Mouse (Mus musculus) midbrain, embryonic 14.5 days (tissue): Measurements from ENCODE around the gene Ppm1n. TPM values are rescaled to one million over a fixed set of nuclear protein-coding genes. Genes with fewer than 3 reads are reported as not detected.
A peak's percentile ranks its signal among the peaks of the same experiment; 100 is the strongest.

Source experiments
- ATAC-seq: fragments of 200-750 bp; cut with Nextera tagmentation; 2 replicates; pipeline ENCODE4 v1.8.0; 2017; ENCODE audit warnings: moderate number of reproducible peaks, moderate library complexity; ENCODE audit not compliant: low FRiP score, low TSS enrichment
- DNase-seq: peaks from one replicate; pipeline ENCODE4 v3.0.0-alpha.2; 2015
- H3K27ac ChIP-seq: fragments of 300-500 bp; sonication (generic); replicated peaks from 2 replicates; pipeline ENCODE4 v1.5.1; 2014; ENCODE audit warnings: mild to moderate bottlenecking, low read depth, low read length, moderate library complexity
- H3K27me3 ChIP-seq: fragments of 300-500 bp; sonication (generic); 2 replicates; pipeline ENCODE4 v1.6.1; 2014; ENCODE audit warnings: low read length, control low read depth, mixed read lengths; ENCODE audit not compliant: control insufficient read depth, insufficient read depth
- H3K36me3 ChIP-seq: fragments of 300-500 bp; sonication (generic); 2 replicates; pipeline ENCODE4 v1.6.1; 2014; ENCODE audit warnings: low read length, control low read depth; ENCODE audit not compliant: control insufficient read depth, insufficient read depth
- H3K4me1 ChIP-seq: fragments of 300-500 bp; sonication (generic); 2 replicates; pipeline ENCODE4 v1.6.1; 2014; ENCODE audit warnings: mild to moderate bottlenecking, antibody characterized with exemption, low read length, control low read depth; ENCODE audit not compliant: control insufficient read depth, insufficient read depth
- H3K4me2 ChIP-seq: fragments of 300-500 bp; sonication (generic); 2 replicates; pipeline ENCODE4 v1.6.1; 2014; ENCODE audit warnings: mild to moderate bottlenecking, low read length, moderate library complexity
- H3K4me3 ChIP-seq: fragments of 300-500 bp; sonication (generic); replicated peaks from 2 replicates; pipeline ENCODE4 v1.5.1; 2014; ENCODE audit warnings: low read depth, low read length
- H3K9ac ChIP-seq: fragments of 300-500 bp; sonication (generic); replicated peaks from 2 replicates; pipeline ENCODE4 v1.6.1; 2014; ENCODE audit warnings: mild to moderate bottlenecking, low read length, moderate library complexity
- H3K9me3 ChIP-seq: fragments of 300-500 bp; sonication (generic); 2 replicates; pipeline ENCODE4 v1.6.1; 2016; ENCODE audit warnings: low read length, control low read depth, mixed read lengths; ENCODE audit not compliant: control insufficient read depth
- WGBS: fragments of 180-500 bp; shearing (Covaris S2); extraction: QIAGEN DNeasy Blood & Tissue Kit; methylation state at CpG from one replicate; pipeline ENCODE4 v1.1.7; 2014; 5-methylcytosine and 5-hydroxymethylcytosine counted together
- polyA plus RNA-seq: library from polyadenylated mRNA; unstranded; fragments of >200 nt; fragmentation: Nextera tagmentation; extraction: Ambion mirVana; gene quantifications from 2 replicates; pipeline ENCODE4 v1.2.1, GENCODE M21; 2014

Gene Ppm1n
- polyA plus RNA-seq, 1 experiment from 2014 or later: 0.62 TPM

DNA sequence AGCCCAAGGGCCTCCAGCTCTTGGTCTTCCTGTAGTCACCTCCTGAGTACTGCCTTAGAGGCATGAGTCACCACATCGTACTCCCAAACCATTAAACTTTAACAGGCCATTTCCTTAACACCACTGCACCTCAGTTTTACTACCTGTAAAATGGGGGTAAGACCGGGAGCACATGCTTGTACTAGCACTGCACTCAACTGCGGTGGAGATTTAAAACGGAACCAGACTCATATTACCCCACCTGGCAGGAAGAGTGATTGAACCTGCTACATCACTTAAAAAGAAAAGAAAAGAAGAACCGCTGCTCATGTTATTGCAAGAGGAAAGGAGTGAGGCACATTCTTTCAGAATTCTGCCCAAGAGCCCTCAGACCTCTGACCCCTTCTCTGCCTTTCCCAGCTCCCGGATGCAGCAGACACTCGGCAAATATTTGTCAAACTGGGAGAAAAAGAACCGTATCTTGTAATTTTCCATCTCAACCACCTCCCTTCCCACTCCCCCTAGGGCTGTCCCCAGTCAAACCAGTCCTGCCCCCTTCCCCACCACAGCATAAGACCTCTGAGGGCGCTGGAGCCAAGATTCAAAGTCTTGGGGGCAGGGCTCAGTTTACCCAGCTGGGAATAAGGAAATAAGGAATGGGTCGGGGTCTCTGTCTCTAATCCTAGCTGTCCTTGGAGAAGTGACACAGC lies 10.7 kb downstream of the Ppm1n start:
- Histone ChIP-seq H3K4me1 (peaks cover 16% of the 10 kb centered on the region), H3K4me3 (peak overlapping the region; percentile 94)
- 63% methylated on average over 10 of the region's 10 CpGs for WGBS

DNA sequence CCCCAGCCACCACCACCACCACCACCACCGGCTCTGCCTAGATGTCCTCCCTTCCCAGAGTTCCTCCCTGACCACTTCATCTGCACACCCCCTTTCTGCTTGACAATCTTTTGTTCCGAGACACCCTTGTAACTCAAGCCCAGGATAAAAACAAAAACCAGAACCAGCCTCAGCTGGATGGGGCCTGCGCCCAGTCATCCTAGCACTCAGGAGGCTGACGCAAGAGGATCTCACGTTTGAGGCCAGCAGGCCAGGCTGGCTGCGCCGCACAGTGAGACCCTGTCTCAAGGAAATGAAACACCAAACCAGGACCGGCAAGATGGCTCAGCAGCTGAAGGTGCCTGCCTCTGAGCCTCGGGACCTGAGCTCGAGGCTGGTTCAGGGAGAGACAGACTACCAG lies 12.8 kb downstream of the Ppm1n start:
- 79% methylated on average over 10 of the region's 10 CpGs for WGBS
- H3K4me2 ChIP-seq: no peak overlapping the region
- H3K9ac ChIP-seq: no peak overlapping the region; the same call in 1 of the 2 replicates
- H3K4me1 ChIP-seq: peaks cover 16% of the 10 kb centered on the region
- H3K27me3 ChIP-seq: no peaks in the 10 kb centered on the region
- ATAC-seq (no peak), DNase-seq (no peak)
- H3K36me3 ChIP-seq: peaks cover 33% of the 10 kb centered on the region
- no peaks in the 10 kb centered on the region for H3K9me3 ChIP-seq
- H3K4me3 ChIP-seq: no peak overlapping the region
- H3K27ac ChIP-seq: no peak overlapping the region

More for the DNA sequence above, 10.7 kb downstream of the Ppm1n start:
- Histone ChIP-seq H3K9ac (peak overlapping the region; percentile 82; the same call in 1 of the 2 replicates), H3K27ac (no peak overlapping the region), H3K36me3 (peaks cover 15% of the 10 kb centered on the region), H3K4me2 (peak overlapping the region; percentile 90), H3K27me3 (no peaks in the 10 kb centered on the region), H3K9me3 (no peaks in the 10 kb centered on the region)
- DNase-seq (no peak), ATAC-seq (no peak)

DNA sequence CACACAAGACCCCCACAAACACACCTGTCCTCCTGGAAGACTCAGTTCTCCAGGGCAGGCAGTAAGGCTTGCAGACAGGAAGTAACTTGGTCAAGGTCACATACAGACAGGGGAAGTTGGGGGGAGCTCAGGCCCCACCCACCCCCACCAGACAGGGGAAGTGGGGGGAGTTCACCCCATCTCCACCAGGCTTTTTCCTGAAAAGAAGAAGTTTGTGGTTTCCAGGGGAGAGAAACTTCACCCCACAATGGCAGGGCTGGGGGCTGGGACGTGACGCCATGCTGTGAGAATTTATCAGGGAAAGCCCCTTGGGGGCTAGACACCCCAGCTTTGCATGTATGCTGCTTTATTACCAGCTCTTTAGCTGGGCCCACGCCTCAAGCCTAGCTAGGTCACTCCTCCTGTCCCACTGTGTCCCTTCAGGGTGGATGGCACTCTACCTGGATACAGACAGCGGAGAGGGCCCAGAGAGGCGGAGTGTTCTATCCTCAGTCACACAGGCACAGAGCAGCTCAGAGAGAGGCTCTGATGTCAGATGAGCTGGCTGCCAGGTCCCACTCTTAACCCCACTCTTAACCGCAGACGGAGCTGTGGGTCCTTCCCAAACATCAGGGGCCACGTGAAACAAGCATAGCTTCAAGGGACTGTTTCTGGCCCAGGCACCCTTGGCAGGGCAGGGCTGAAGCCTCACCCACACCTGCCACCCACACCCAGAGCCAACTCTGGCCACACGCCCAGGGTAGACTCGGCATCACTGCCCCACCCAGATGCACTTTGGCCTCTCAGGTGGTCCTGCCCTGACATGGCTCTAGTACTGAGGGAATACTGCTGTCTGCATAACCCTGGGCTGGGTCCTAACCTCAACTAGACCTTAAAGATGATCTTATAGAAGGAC lies 13.7 kb downstream of the Ppm1n start:
- peaks cover 41% of the 10 kb centered on the region for H3K36me3 ChIP-seq
- no peak overlapping the region for H3K4me3 ChIP-seq
- no peak overlapping the region for H3K27ac ChIP-seq
- peaks cover 16% of the 10 kb centered on the region for H3K4me1 ChIP-seq
- H3K4me2 ChIP-seq: no peak overlapping the region
- ATAC-seq (no peak), DNase-seq (no peak)
- no peaks in the 10 kb centered on the region for H3K27me3 ChIP-seq
- no peaks in the 10 kb centered on the region for H3K9me3 ChIP-seq
- 87% methylated on average over 10 of the region's 10 CpGs for WGBS
- no peak overlapping the region for H3K9ac ChIP-seq

DNA sequence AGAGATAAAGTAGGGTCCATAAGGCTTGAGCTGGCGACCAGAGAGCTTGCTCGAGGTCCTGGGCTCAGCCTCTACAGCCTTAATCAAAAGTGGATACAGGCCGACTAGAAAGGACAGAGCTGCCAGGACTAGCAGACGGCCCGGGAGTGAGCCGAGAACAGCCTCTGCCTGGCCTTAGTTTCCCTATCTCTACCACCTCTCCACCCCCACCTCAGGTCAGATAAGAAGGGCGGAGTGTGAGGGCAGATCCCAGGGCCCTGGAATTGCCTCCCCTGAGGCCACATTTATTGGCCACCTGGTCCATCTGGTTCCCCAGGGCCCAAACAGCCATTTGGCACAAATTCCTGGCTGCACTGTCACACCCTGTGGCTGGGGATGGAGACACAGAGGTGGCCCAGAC lies 14.7 kb downstream of the Ppm1n start:
- peaks cover 9% of the 10 kb centered on the region for H3K4me1 ChIP-seq
- no peak overlapping the region for H3K4me2 ChIP-seq
- no peak overlapping the region for H3K27ac ChIP-seq
- peaks cover 51% of the 10 kb centered on the region for H3K36me3 ChIP-seq
- no peak for ATAC-seq
- H3K9ac ChIP-seq: no peak overlapping the region
- 85% methylated on average over 7 of the region's 7 CpGs for WGBS
- no peak overlapping the region for H3K4me3 ChIP-seq
- H3K9me3 ChIP-seq: no peaks in the 10 kb centered on the region
- H3K27me3 ChIP-seq: no peaks in the 10 kb centered on the region
- DNase-seq: no peak

DNA sequence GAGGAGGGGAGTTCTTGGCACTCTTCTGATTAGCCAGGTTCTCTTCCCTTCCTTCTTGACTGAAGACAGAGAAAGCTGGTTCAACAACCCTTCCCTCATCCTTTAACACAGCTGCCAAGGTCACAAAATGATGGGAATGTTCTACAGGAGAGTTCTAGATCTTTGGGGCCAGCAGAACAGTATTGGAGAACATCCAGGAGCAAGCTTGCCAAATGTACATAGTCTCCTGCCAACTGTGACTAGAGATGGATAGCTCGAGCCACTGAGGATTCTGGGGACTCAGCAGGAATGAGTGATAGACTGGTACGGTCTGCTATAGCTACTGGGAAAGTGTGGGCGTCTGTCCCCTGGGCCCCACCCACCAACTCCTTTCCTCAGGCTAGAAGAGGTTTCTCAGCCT lies 21.5 kb downstream of the Ppm1n start:
- Histone ChIP-seq H3K4me1 (no peaks in the 10 kb centered on the region), H3K9ac (no peak overlapping the region), H3K27ac (no peak overlapping the region), H3K9me3 (no peaks in the 10 kb centered on the region), H3K4me2 (no peak overlapping the region), H3K4me3 (no peak overlapping the region), H3K27me3 (no peaks in the 10 kb centered on the region), H3K36me3 (peaks cover 76% of the 10 kb centered on the region)
- ATAC-seq (no peak), DNase-seq (no peak)
- WGBS: 90% methylated on average over 3 of the region's 3 CpGs

DNA sequence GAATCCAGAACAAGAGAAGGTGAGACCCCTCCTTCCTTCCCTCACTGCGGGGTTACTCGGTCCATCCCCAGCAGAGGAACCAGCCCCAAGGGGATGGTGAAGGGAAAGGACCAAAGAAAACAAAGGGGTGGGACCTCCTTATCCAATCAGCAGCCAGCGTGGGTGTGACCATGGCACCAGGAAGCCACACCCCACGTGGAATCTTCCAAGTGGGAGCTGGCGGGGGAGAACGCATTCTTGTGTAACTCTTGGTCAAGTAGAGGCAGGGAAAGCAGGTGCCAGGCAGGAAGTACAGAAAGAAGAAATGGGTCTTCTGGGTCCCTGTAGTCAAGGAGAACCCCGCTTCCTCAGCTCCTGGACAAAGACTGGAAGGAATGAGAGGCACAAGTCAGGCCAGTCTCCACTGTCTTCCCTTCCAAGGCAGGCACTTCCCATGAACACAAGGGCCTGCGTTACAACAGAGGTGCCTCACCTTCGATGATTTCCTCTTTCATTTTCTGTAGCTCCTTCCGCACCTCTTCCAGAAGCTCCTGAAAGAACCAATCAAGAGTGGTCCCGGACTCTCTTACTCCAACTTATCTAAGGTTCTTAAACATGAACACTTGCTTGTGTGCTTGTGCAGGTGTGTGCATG lies 22.4 kb downstream of the Ppm1n start:
- Histone ChIP-seq H3K36me3 (peaks cover 71% of the 10 kb centered on the region), H3K4me1 (no peaks in the 10 kb centered on the region), H3K27me3 (no peaks in the 10 kb centered on the region), H3K4me3 (no peak overlapping the region), H3K9ac (no peak overlapping the region), H3K4me2 (no peak overlapping the region), H3K27ac (no peak overlapping the region), H3K9me3 (no peaks in the 10 kb centered on the region)
- 36% methylated on average over 11 of the region's 11 CpGs for WGBS
- ATAC-seq (peak; percentile 62; the same call in 1 of the 2 replicates), DNase-seq (peak; percentile 75)

DNA sequence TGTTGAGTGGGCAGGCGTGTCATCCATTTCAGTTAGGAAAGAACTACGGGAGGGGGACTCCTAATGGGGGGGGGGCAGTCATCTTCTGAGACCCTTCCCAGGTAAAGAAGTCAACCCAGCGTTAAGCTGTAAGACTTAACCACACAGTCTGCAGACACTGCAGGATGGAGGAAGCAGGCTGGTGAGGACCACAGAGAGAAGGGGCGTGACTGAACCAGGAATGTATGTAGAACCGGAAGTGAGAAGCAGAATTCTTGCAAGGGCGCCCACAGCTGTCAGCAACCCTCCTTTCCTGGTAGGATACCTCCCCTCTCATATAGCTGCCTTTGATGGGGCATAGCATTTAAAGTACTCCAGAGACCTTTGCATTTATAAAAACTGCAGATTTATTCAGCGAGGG lies 23.3 kb downstream of the Ppm1n start:
- Histone ChIP-seq H3K27ac (no peak overlapping the region), H3K27me3 (no peaks in the 10 kb centered on the region), H3K36me3 (peaks cover 61% of the 10 kb centered on the region), H3K4me2 (no peak overlapping the region), H3K4me1 (no peaks in the 10 kb centered on the region), H3K4me3 (no peak overlapping the region), H3K9ac (no peak overlapping the region), H3K9me3 (no peaks in the 10 kb centered on the region)
- DNase-seq (no peak), ATAC-seq (no peak)
- 91% methylated on average over 7 of the region's 7 CpGs for WGBS

DNA sequence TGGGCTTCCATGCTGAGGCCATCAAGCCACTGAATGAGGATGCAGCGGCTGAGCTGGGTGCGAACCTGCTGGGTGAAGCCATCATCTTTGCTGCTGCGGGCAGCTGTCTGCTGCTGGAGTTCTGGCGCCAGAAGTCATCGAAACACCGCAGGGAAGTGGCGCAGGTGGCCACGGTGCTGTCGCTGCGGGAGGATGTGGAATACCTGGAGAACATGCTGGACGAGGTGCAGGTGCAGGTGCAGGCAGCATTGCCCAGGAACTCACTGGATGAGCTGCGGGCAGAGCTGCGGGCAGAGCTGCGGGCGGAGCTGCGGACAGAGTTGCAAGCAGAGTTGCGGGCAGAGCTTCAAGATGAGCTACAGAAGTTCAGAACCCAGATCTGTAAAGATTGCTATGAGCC lies 24.5 kb downstream of the Ppm1n start:
- H3K4me3 ChIP-seq: no peak overlapping the region
- H3K27ac ChIP-seq: no peak overlapping the region
- DNase-seq: no peak
- no peak for ATAC-seq
- H3K4me2 ChIP-seq: no peak overlapping the region
- no peaks in the 10 kb centered on the region for H3K27me3 ChIP-seq
- H3K36me3 ChIP-seq: peaks cover 50% of the 10 kb centered on the region
- WGBS: 87% methylated on average over 17 of the region's 17 CpGs
- no peak overlapping the region for H3K9ac ChIP-seq
- no peaks in the 10 kb centered on the region for H3K4me1 ChIP-seq
- H3K9me3 ChIP-seq: no peaks in the 10 kb centered on the region
